Mouse (Mus musculus) MEL (cell line): ENCODE measurements at regions not wholly inside any gene's neighbourhood (a gene's known extent, or its start where the extent isn't known, plus 50 kb on each side); places are given as distances from the start of the nearest gene placed in this dataset.

ENCODE experiments used
- DNase-seq: peaks from one replicate; pipeline ENCODE4 v3.0.0; 2011; ENCODE audit warnings: low read depth, low spot score
- H3K27ac ChIP-seq: 2 replicates; pipeline ENCODE4 v1.5.1; 2012; ENCODE audit warnings: low read depth, mild to moderate bottlenecking, control low read depth, low read length, moderate library complexity; ENCODE audit not compliant: control insufficient read depth
- H3K27me3 ChIP-seq, 2 experiments: fragments of 150-350 bp in 1 of 2; sonication (generic) in 1 of 2; 2 replicates each; pipeline ENCODE4 v1.6.1; 2012; ENCODE audit warnings: low read length in 2 of 2, mild to moderate bottlenecking in 2 of 2, improper control_type of control experiment in 1 of 2, moderate library complexity in 1 of 2; ENCODE audit not compliant: insufficient read depth in 2 of 2, control insufficient read depth in 1 of 2
- H3K36me3 ChIP-seq, 2 experiments: 2 replicates each; pipeline ENCODE4 v1.6.1; 2012 to 2014; ENCODE audit warnings: low read length in 2 of 2, improper control_type of control experiment in 1 of 2, inconsistent platforms in 1 of 2, mild to moderate bottlenecking in 1 of 2; ENCODE audit not compliant: insufficient read depth in 2 of 2, control insufficient read depth in 1 of 2
- H3K4me1 ChIP-seq, 2 experiments: fragments of 150-350 bp in 1 of 2; sonication (generic) in 1 of 2; 2 replicates each; pipeline ENCODE4 v1.6.1; 2012; ENCODE audit warnings: low read length in 2 of 2, improper control_type of control experiment in 1 of 2, mild to moderate bottlenecking in 1 of 2; ENCODE audit not compliant: insufficient read depth in 2 of 2, control insufficient read depth in 1 of 2
- H3K4me3 ChIP-seq, 2 experiments: fragments of 150-350 bp in 1 of 2; sonication (generic) in 1 of 2; 2 replicates each; pipeline ENCODE4 v1.5.1; 2012; ENCODE audit warnings: low read depth in 2 of 2, low read length in 2 of 2, mild to moderate bottlenecking in 2 of 2, moderate library complexity in 2 of 2, control low read depth in 1 of 2, improper control_type of control experiment in 1 of 2; ENCODE audit not compliant: control insufficient read depth in 1 of 2, insufficient read depth in 1 of 2
- H3K79me2 ChIP-seq: 2 replicates; pipeline ENCODE4 v1.6.1; 2012; ENCODE audit warnings: mild to moderate bottlenecking, low read length, moderate library complexity; ENCODE audit not compliant: control insufficient read depth, poor library complexity, insufficient read depth
- H3K9ac ChIP-seq: 2 replicates; pipeline ENCODE4 v1.6.1; 2012; ENCODE audit warnings: low read depth, mild to moderate bottlenecking, control low read depth, low read length, moderate library complexity; ENCODE audit not compliant: control insufficient read depth, poor library complexity, severe bottlenecking
- H3K9me3 ChIP-seq: fragments of 150-350 bp; sonication (generic); replicated peaks from 2 replicates; pipeline ENCODE4 v1.6.1; 2012; ENCODE audit warnings: mild to moderate bottlenecking, low read length, improper control_type of control experiment, moderate library complexity; ENCODE audit not compliant: insufficient read depth
- CHD2 ChIP-seq: IDR thresholded peaks from 2 replicates; pipeline ENCODE4 v1.6.1; 2011; ENCODE audit warnings: low read length, improper control_type of control experiment
- CTCF ChIP-seq, 3 experiments: IDR thresholded peaks in 2 of 3; conservative IDR thresholded peaks in 1 of 3; 2 replicates each; pipeline ENCODE4 v1.5.1; 2011 to 2012; ENCODE audit warnings: low read length in 3 of 3, low read depth in 2 of 3, mild to moderate bottlenecking in 2 of 3, improper control_type of control experiment in 1 of 3, inconsistent platforms in 1 of 3, mixed read lengths in 1 of 3, moderate library complexity in 1 of 3; ENCODE audit not compliant: control insufficient read depth in 1 of 3, insufficient read depth in 1 of 3, poor library complexity in 1 of 3, severe bottlenecking in 1 of 3
- E2F4 ChIP-seq: IDR thresholded peaks from 2 replicates; pipeline ENCODE4 v1.6.1; 2011; ENCODE audit warnings: low read depth, low read length, improper control_type of control experiment, borderline replicate concordance
- ELF1 ChIP-seq: IDR thresholded peaks from 2 replicates; pipeline ENCODE4 v1.6.1; 2014; ENCODE audit warnings: low read depth, mild to moderate bottlenecking, inconsistent platforms, low read length, improper control_type of control experiment, moderate library complexity
- EP300 ChIP-seq, 2 experiments: IDR thresholded peaks; 2 replicates each; pipeline ENCODE4 v1.6.1; 2011; ENCODE audit warnings: improper control_type of control experiment in 2 of 2, low read length in 2 of 2, low read depth in 1 of 2, mild to moderate bottlenecking in 1 of 2
- GATA1 ChIP-seq: IDR thresholded peaks from 2 replicates; pipeline ENCODE4 v1.6.1; 2011; ENCODE audit warnings: low read depth, low read length, improper control_type of control experiment
- JUND ChIP-seq: IDR thresholded peaks from 2 replicates; pipeline ENCODE4 v1.6.1; 2011; ENCODE audit warnings: low read depth, mild to moderate bottlenecking, improper control_type of control experiment, low read length
- MAFK ChIP-seq: IDR thresholded peaks from 2 replicates; pipeline ENCODE4 v1.6.1; 2011; ENCODE audit warnings: low read depth, mild to moderate bottlenecking, low read length, improper control_type of control experiment, borderline replicate concordance
- MAX ChIP-seq: IDR thresholded peaks from 2 replicates; pipeline ENCODE4 v1.6.1; 2011; ENCODE audit warnings: low read length, improper control_type of control experiment
- MEF2A ChIP-seq: IDR thresholded peaks from 2 replicates; pipeline ENCODE4 v1.6.1; 2014; ENCODE audit warnings: low read depth, mild to moderate bottlenecking, inconsistent platforms, low read length, improper control_type of control experiment; ENCODE audit not compliant: poor library complexity, insufficient replicate concordance, severe bottlenecking; ENCODE audit errors: extremely low read depth
- MXI1 ChIP-seq: IDR thresholded peaks from 2 replicates; pipeline ENCODE4 v1.6.1; 2011; ENCODE audit warnings: mild to moderate bottlenecking, low read depth, low read length, improper control_type of control experiment
- NELFE ChIP-seq: IDR thresholded peaks from 2 replicates; pipeline ENCODE4 v1.6.1; 2011; ENCODE audit warnings: low read depth, low read length, improper control_type of control experiment
- POLR2AphosphoS2 ChIP-seq: IDR thresholded peaks from 2 replicates; pipeline ENCODE4 v1.6.1; 2011; ENCODE audit warnings: low read length, improper control_type of control experiment
- POLR2AphosphoS5 ChIP-seq: IDR thresholded peaks from 2 replicates; pipeline ENCODE4 v1.6.1; 2012; ENCODE audit warnings: low read depth, borderline replicate concordance, mild to moderate bottlenecking, inconsistent platforms, low read length, moderate library complexity, mixed read lengths
- RAD21 ChIP-seq: IDR thresholded peaks from 2 replicates; pipeline ENCODE4 v1.6.1; 2011; ENCODE audit warnings: mild to moderate bottlenecking, low read depth, low read length, improper control_type of control experiment
- RCOR1 ChIP-seq: IDR thresholded peaks from 2 replicates; pipeline ENCODE4 v1.6.1; 2012; ENCODE audit warnings: low read depth, mild to moderate bottlenecking, inconsistent platforms, low read length, improper control_type of control experiment
- SIN3A ChIP-seq: IDR thresholded peaks from 2 replicates; pipeline ENCODE4 v1.6.1; 2012; ENCODE audit warnings: low read length, improper control_type of control experiment, inconsistent platforms
- SMC3 ChIP-seq: IDR thresholded peaks from 2 replicates; pipeline ENCODE4 v1.6.1; 2011; ENCODE audit warnings: low read depth, low read length, improper control_type of control experiment
- TCF12 ChIP-seq: IDR thresholded peaks from 2 replicates; pipeline ENCODE4 v1.6.1; 2014; ENCODE audit warnings: low read depth, mild to moderate bottlenecking, inconsistent platforms, low read length, improper control_type of control experiment, moderate library complexity
- UBTF ChIP-seq: IDR thresholded peaks from 2 replicates; pipeline ENCODE4 v1.6.1; 2012; ENCODE audit warnings: low read depth, mild to moderate bottlenecking, inconsistent platforms, low read length, improper control_type of control experiment, moderate library complexity, borderline replicate concordance; ENCODE audit not compliant: insufficient read depth
- USF1 ChIP-seq: IDR thresholded peaks from 2 replicates; pipeline ENCODE4 v1.6.1; 2014; ENCODE audit warnings: low read depth, mild to moderate bottlenecking, inconsistent platforms, low read length, improper control_type of control experiment, moderate library complexity
- USF2 ChIP-seq, 2 experiments: IDR thresholded peaks; 2 replicates each; pipeline ENCODE4 v1.6.1; 2011 to 2012; ENCODE audit warnings: improper control_type of control experiment in 2 of 2, low read length in 2 of 2, borderline replicate concordance in 1 of 2, inconsistent platforms in 1 of 2, low read depth in 1 of 2, mild to moderate bottlenecking in 1 of 2; ENCODE audit not compliant: insufficient read depth in 1 of 2
- ZKSCAN1 ChIP-seq: IDR thresholded peaks from 2 replicates; pipeline ENCODE4 v1.6.1; 2012; ENCODE audit warnings: low read depth, mild to moderate bottlenecking, inconsistent platforms, low read length, improper control_type of control experiment, moderate library complexity
- ZMIZ1 ChIP-seq: IDR thresholded peaks from 2 replicates; pipeline ENCODE4 v1.6.1; 2012; ENCODE audit warnings: low read depth, mild to moderate bottlenecking, inconsistent platforms, low read length, improper control_type of control experiment, moderate library complexity

DNA sequence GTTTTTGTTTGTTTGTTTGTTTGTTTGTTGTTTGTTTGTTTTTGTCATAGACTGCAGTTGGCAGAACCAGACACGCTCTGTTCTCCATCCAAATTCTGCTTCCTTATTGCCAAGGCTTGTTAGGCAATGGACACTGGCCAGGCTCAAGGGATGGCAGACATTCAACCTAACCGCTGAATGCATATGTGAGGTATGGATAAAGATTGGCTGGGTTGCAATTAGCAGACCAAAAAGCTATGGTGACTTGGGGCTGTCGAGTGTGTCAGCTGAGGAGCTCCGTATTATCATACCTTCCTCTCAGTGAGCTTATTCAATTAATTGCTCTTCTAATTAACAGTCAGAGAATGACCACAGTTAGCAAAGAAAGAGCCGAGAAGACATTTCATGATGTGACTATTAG is 116.3 kb downstream of the Basp1 start:
- no peak for DNase-seq
- Histone ChIP-seq H3K9ac (no peak overlapping the region), H3K9me3 (no peaks in the 10 kb centered on the region), H3K79me2 (no peaks in the 10 kb centered on the region), H3K36me3 (peaks cover 0 to 5% of the 10 kb centered on the region in 2 experiments; a peak in 2 of 4 replicates), H3K27me3 (no peaks in the 10 kb centered on the region), H3K27ac (no peak overlapping the region), H3K4me3 (no peak overlapping the region), H3K4me1 (peaks cover 11 to 13% of the 10 kb centered on the region in 2 experiments)
- TF ChIP-seq ELF1 = no peak
- TF ChIP-seq USF2 (IDR thresholded peaks at IDR 0.05; ENCODE audit: borderline replicate concordance in 1 of 2, insufficient read depth in 1 of 2, low read depth in 1 of 2, low read length in 2 of 2) = no peak
- no peak for TF ChIP-seq CHD2
- TF ChIP-seq ZKSCAN1 = no peak
- no peak for TF ChIP-seq JUND
- TF ChIP-seq MAX = no peak
- no peak for TF ChIP-seq MAFK
- TF ChIP-seq ZMIZ1 = no peak
- TF ChIP-seq RCOR1 = no peak
- no peak for TF ChIP-seq POLR2AphosphoS2
- no peak for TF ChIP-seq E2F4

DNA sequence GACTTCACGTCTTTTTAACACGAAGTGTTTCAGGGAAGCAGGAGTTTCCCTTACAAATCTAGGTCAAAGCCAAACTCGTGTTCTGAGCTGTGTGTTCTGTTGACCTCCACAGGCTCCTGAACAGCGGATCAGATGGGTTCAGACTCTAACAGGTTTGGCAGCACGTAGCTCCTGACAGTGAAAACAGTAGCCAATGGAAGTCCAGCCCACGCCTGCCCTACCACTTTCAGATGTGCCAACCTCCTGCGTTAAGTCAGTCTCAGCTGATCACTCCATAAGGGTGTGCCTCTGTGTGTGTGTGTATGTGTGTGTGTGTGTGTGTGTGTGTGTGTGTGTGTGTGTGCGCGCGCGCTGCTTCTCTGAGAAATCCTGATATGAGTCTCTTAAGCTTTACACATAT is 116.8 kb downstream of the Basp1 start:
- Histone ChIP-seq H3K36me3 (peaks cover 0 to 2% of the 10 kb centered on the region in 2 experiments; a peak in 2 of 4 replicates), H3K79me2 (no peaks in the 10 kb centered on the region)
- TF ChIP-seq TCF12 (no peak), SMC3 (no peak), NELFE (no peak), RCOR1 (no peak), MEF2A (no peak), MAFK (no peak), POLR2AphosphoS5 (no peak), GATA1 (no peak), EP300 (IDR thresholded peaks at IDR 0.05; ENCODE audit: low read depth in 1 of 2, low read length in 2 of 2) (no peak), USF1 (no peak), UBTF (no peak), RAD21 (no peak), SIN3A (no peak), MXI1 (no peak), CTCF (IDR thresholded peaks at IDR 0.05 in 2 of 3, conservative IDR thresholded peaks at IDR 0.05 in 1 of 3; ENCODE audit: control insufficient read depth in 1 of 3, insufficient read depth in 1 of 3, low read depth in 2 of 3, low read length in 3 of 3, poor library complexity in 1 of 3, severe bottlenecking in 1 of 3) (no peak)

More for the DNA sequence above, 116.8 kb downstream of the Basp1 start:
- no peak overlapping the region for H3K9ac ChIP-seq
- no peak for DNase-seq
- H3K4me1 ChIP-seq = peaks cover 7 to 12% of the 10 kb centered on the region in 2 experiments
- H3K27me3 ChIP-seq = no peaks in the 10 kb centered on the region
- H3K27ac ChIP-seq = no peak overlapping the region
- no peaks in the 10 kb centered on the region for H3K9me3 ChIP-seq
- no peak overlapping the region for H3K4me3 ChIP-seq
